Mouse (Mus musculus): Measurements from ENCODE around the gene Olfr1137. TPM values are rescaled to one million over a fixed set of nuclear protein-coding genes. Genes with fewer than 3 reads are reported as not detected.

Olfr1137 gene
- total RNA-seq (2022) = not detected

- no peak for DNase-seq
Measured at GRCm38 (mm10) chr2:87713079-87713478, at the start of gene Olfr1137. TSS of gene Olfr1137 (minus strand) at chr2:87713179.

GRCm38 (mm10) chr2:87753891-87754290 lies 40.9 kb upstream of the Olfr1137 start, which contains the start of gene Olfr1141:
TSS of gene Olfr1141 (minus strand) at chr2:87753991.
- DNase-seq = no peak

GRCm38 (mm10) chr2:87743452-87743851 lies 30.5 kb upstream of the Olfr1137 start, which contains the start of gene Olfr1140:
TSS of gene Olfr1140 (plus strand) at chr2:87743752.
- DNase-seq = no peak

GRCm38 (mm10) chr2:87739878-87740277 lies 26.9 kb upstream of the Olfr1137 start, which contains the start of gene Olfr1138:
TSS of gene Olfr1138 (minus strand) at chr2:87739978.
- no peak for DNase-seq

GRCm38 (mm10) chr2:87693847-87694246 lies 19.1 kb downstream of the Olfr1137 start, which contains the start of gene Olfr1136:
TSS of gene Olfr1136 (minus strand) at chr2:87693947.
- no peak for DNase-seq

- DNase-seq = no peak
Measured at GRCm38 (mm10) chr2:87673564-87673963, 39.4 kb downstream of the Olfr1137 start, which contains the start of gene Olfr1135. TSS of gene Olfr1135 (minus strand) at chr2:87673664.

Other genes with a start within 250 kb of the Olfr1137 start
- gene Pramel7, start 216.1 kb downstream of the Olfr1137 start, total RNA-seq (2022) = not detected
- not detected for gene Pramel6, start 206.6 kb downstream of the Olfr1137 start, total RNA-seq (2022)
- gene Olfr153, start 181.4 kb downstream of the Olfr1137 start, total RNA-seq (2022) = not detected
- not detected for gene Olfr1128, start 167.6 kb downstream of the Olfr1137 start, total RNA-seq (2022)
- gene Olfr1129, start 139.3 kb downstream of the Olfr1137 start, total RNA-seq (2022) = not detected
- gene Olfr1130, start 107.0 kb downstream of the Olfr1137 start, total RNA-seq (2022) = not detected
- gene Olfr1131, start 86.1 kb downstream of the Olfr1137 start, total RNA-seq (2022) = not detected
- not detected for gene Olfr1132, start 75.6 kb downstream of the Olfr1137 start, total RNA-seq (2022)
- not detected for gene Olfr1133, start 65.8 kb downstream of the Olfr1137 start, total RNA-seq (2022)
- not detected for gene Olfr1134, start 54.7 kb downstream of the Olfr1137 start, total RNA-seq (2022)
- gene Olfr1135, start 39.5 kb downstream of the Olfr1137 start, total RNA-seq (2022) = not detected
- gene Olfr1136, start 19.2 kb downstream of the Olfr1137 start, total RNA-seq (2022) = not detected
- gene Olfr1138, start 26.8 kb upstream of the Olfr1137 start, total RNA-seq (2022) = not detected
- gene Olfr1140, start 30.6 kb upstream of the Olfr1137 start, total RNA-seq (2022) = not detected
- not detected for gene Olfr1141, start 40.8 kb upstream of the Olfr1137 start, total RNA-seq (2022)
- not detected for gene Olfr152, start 66.3 kb upstream of the Olfr1137 start, total RNA-seq (2022)
- not detected for gene Olfr1143, start 87.4 kb upstream of the Olfr1137 start, total RNA-seq (2022)
- gene Olfr1145, start 96.6 kb upstream of the Olfr1137 start, total RNA-seq (2022) = not detected
- not detected for gene Olfr1148, start 117.4 kb upstream of the Olfr1137 start, total RNA-seq (2022)
- gene Olfr1150-ps1, start 130.8 kb upstream of the Olfr1137 start, total RNA-seq (2022) = not detected
- gene Olfr1151, start 142.7 kb upstream of the Olfr1137 start, total RNA-seq (2022) = not detected
- not detected for gene Olfr1152, start 153.3 kb upstream of the Olfr1137 start, total RNA-seq (2022)
- not detected for gene Olfr1153, start 181.8 kb upstream of the Olfr1137 start, total RNA-seq (2022)
- gene Olfr1154, start 192.0 kb upstream of the Olfr1137 start, total RNA-seq (2022) = not detected
- gene Olfr1155, start 232.0 kb upstream of the Olfr1137 start, total RNA-seq (2022) = not detected
- gene Olfr1156, start 239.9 kb upstream of the Olfr1137 start, total RNA-seq (2022) = not detected

All from adrenal gland, adult 8-10 months (tissue).